10 mouse cellular contexts compared by ENCODE assay signal in genomic region chr15:78354958-78355357, GRCm38 (mm10). TPM values are rescaled to one million over a fixed set of nuclear protein-coding genes. Genes with fewer than 3 reads are reported as not detected.
A peak's percentile ranks its signal among the peaks of the same experiment; 100 is the strongest.
DNase-seq lines count a peak whose midpoint lies in the region; ATAC-seq and TF ChIP-seq lines count a peak whose summit lies in the region.
"Had no signal": no experiment of that assay in that cellular context is flagged by ENCODE, and none has a peak within 500 bp of the region (broad histone marks: within the 10 kb centered on the region; RNA-seq: fewer than 3 reads in every experiment).

No protein-coding gene starts in this region.

- H3K4me3 ChIP-seq in liver, embryonic 11.5 days (ENCODE audit: low read depth, low read length) = no peak overlapping the region
- no peak overlapping the region for H3K4me3 ChIP-seq in embryonic facial prominence, embryonic 11.5 days (ENCODE audit: low read depth, low read length)
- no peak overlapping the region for H3K4me3 ChIP-seq in stomach, postnatal 0 days (ENCODE audit: low read depth, low read length)
- H3K4me3 ChIP-seq: heart, embryonic 13.5 days; lung, embryonic 15.5 days had no signal

- ATAC-seq in liver, embryonic 11.5 days (replicated peaks; ENCODE audit: low FRiP score) = no peak
- ATAC-seq in embryonic facial prominence, embryonic 11.5 days (replicated peaks; ENCODE audit: insufficient number of reproducible peaks, low FRiP score, low TSS enrichment, low read depth) = no peak
- no peak for ATAC-seq in stomach, postnatal 0 days (ENCODE audit: low FRiP score, low TSS enrichment)

- H3K27ac ChIP-seq in liver, embryonic 11.5 days (ENCODE audit: low read depth, low read length) = no peak overlapping the region
- H3K27ac ChIP-seq in embryonic facial prominence, embryonic 11.5 days (replicated peaks; ENCODE audit: low read depth, low read length) = no peak overlapping the region
- no peak overlapping the region for H3K27ac ChIP-seq in stomach, postnatal 0 days (replicated peaks)
- H3K27ac ChIP-seq: heart, embryonic 13.5 days; lung, embryonic 15.5 days had no signal

- TF ChIP-seq EP300 in stomach, postnatal 0 days (optimal IDR thresholded peaks at IDR 0.05) = no peak

- H3K9ac ChIP-seq in liver, embryonic 11.5 days (ENCODE audit: low read depth, low read length) = no peak overlapping the region
- H3K9ac ChIP-seq in embryonic facial prominence, embryonic 11.5 days (replicated peaks; ENCODE audit: low read length) = no peak overlapping the region
- no peak overlapping the region for H3K9ac ChIP-seq in stomach, postnatal 0 days (ENCODE audit: low read length)
- H3K9ac ChIP-seq: heart, embryonic 13.5 days; lung, embryonic 15.5 days had no signal

- 0% methylated on average over 1 of the region's 1 CpGs for WGBS in liver, embryonic 11.5 days
- WGBS in embryonic facial prominence, embryonic 11.5 days = 0% methylated on average over 1 of the region's 1 CpGs
- 0% methylated on average over 1 of the region's 1 CpGs for WGBS in stomach, postnatal 0 days

- no peaks in the 10 kb centered on the region for H3K4me1 ChIP-seq in liver, embryonic 11.5 days (replicated peaks; ENCODE audit: control insufficient read depth, insufficient read depth, low read length)
- no peaks in the 10 kb centered on the region for H3K4me1 ChIP-seq in embryonic facial prominence, embryonic 11.5 days (ENCODE audit: control insufficient read depth, insufficient read depth, low read length)
- no peaks in the 10 kb centered on the region for H3K4me1 ChIP-seq in stomach, postnatal 0 days (replicated peaks; ENCODE audit: control insufficient read depth, insufficient read depth)
- H3K4me1 ChIP-seq: heart, embryonic 13.5 days had no signal

- H3K4me2 ChIP-seq in liver, embryonic 11.5 days = no peak overlapping the region
- H3K4me2 ChIP-seq in embryonic facial prominence, embryonic 11.5 days (ENCODE audit: low read depth, low read length) = no peak overlapping the region
- no peak overlapping the region for H3K4me2 ChIP-seq in stomach, postnatal 0 days (replicated peaks; ENCODE audit: low read depth)
- H3K4me2 ChIP-seq: heart, embryonic 13.5 days; lung, embryonic 15.5 days had no signal

- H3K27me3 ChIP-seq in liver, embryonic 11.5 days (replicated peaks; ENCODE audit: control insufficient read depth, insufficient read depth, low read length) = no peaks in the 10 kb centered on the region
- no peaks in the 10 kb centered on the region for H3K27me3 ChIP-seq in embryonic facial prominence, embryonic 11.5 days (ENCODE audit: control insufficient read depth, insufficient read depth, low read length)
- H3K27me3 ChIP-seq in stomach, postnatal 0 days (ENCODE audit: control insufficient read depth, insufficient read depth, low read length) = no peaks in the 10 kb centered on the region
- H3K27me3 ChIP-seq: lung, embryonic 15.5 days had no signal

- no peaks in the 10 kb centered on the region for H3K36me3 ChIP-seq in liver, embryonic 11.5 days (ENCODE audit: control insufficient read depth, insufficient read depth, low read length)
- H3K36me3 ChIP-seq in embryonic facial prominence, embryonic 11.5 days (replicated peaks; ENCODE audit: control insufficient read depth, insufficient read depth, low read depth, low read length) = no peaks in the 10 kb centered on the region
- H3K36me3 ChIP-seq in stomach, postnatal 0 days (ENCODE audit: control insufficient read depth, insufficient read depth, low read length) = no peaks in the 10 kb centered on the region
- H3K36me3 ChIP-seq: heart, embryonic 13.5 days; lung, embryonic 15.5 days had no signal

- TF ChIP-seq CTCF in stomach, postnatal 0 days (IDR thresholded peaks at IDR 0.05; ENCODE audit: low read depth) = peak; percentile 83

- H3K9me3 ChIP-seq in liver, embryonic 11.5 days (ENCODE audit: control insufficient read depth, low read length) = no peaks in the 10 kb centered on the region
- no peaks in the 10 kb centered on the region for H3K9me3 ChIP-seq in embryonic facial prominence, embryonic 11.5 days (replicated peaks; ENCODE audit: control insufficient read depth, low read length)
- H3K9me3 ChIP-seq in stomach, postnatal 0 days (ENCODE audit: control insufficient read depth, low read length) = no peaks in the 10 kb centered on the region
- H3K9me3 ChIP-seq: heart, embryonic 13.5 days; lung, embryonic 15.5 days had no signal

- DNase-seq in cerebellum, adult 8-10 months = peak; percentile 16
- no peak for DNase-seq in cerebellum, adult 11-12 months
- DNase-seq in liver = peak; percentile 38
- DNase-seq in liver, embryonic 11.5 days (ENCODE audit: low spot score) = no peak
- DNase-seq in adrenal gland, adult 2 months = peak; percentile 44
- peak; percentile 53 for DNase-seq in embryonic facial prominence, embryonic 11.5 days (ENCODE audit: low spot score)
- DNase-seq in lung, adult 18-20 months = peak; percentile 55 to 68
- DNase-seq in stomach, postnatal 0 days (ENCODE audit: low spot score) = peak; percentile 55

RNA-seq across cellular contexts. Expression of gene Csf2rb, which starts 29.4 kb away (rescaled TPM):
- 7.7 and 9.5 TPM in 2 replicates for polyA plus RNA-seq in liver, embryonic 11.5 days (2014; fragmentation: Nextera tagmentation; extraction: Ambion mirVana)
- total RNA-seq in adrenal gland, adult 2 months (2021) = 10 to 100 TPM in 1 of 2 experiments, 1 to 10 TPM in 1; 4.6 to 13.8 TPM
- 8.9 and 9.3 TPM in 2 replicates for polyA plus RNA-seq in adrenal gland, adult 2 months (2012; rRNA removed)
- 1.2 and 1.6 TPM in 2 replicates for polyA plus RNA-seq in embryonic facial prominence, embryonic 11.5 days (2014; fragmentation: Nextera tagmentation; extraction: Ambion mirVana)
- 0.99 and 1.0 TPM in 2 replicates for polyA plus RNA-seq in stomach, postnatal 0 days (2015; fragmentation: Nextera tagmentation; extraction: Ambion mirVana)

RNA-seq across cellular contexts. Expression of gene Tex33, which starts 40.8 kb away (rescaled TPM):
- not detected in 2 replicates for polyA plus RNA-seq in liver, embryonic 11.5 days (2014; fragmentation: Nextera tagmentation; extraction: Ambion mirVana)
- total RNA-seq in adrenal gland, adult 2 months (2021) = not detected
- polyA plus RNA-seq in adrenal gland, adult 2 months (2012; rRNA removed) = not detected in 2 replicates
- not detected in 2 replicates for polyA plus RNA-seq in embryonic facial prominence, embryonic 11.5 days (2014; fragmentation: Nextera tagmentation; extraction: Ambion mirVana)
- not detected in 2 replicates for polyA plus RNA-seq in stomach, postnatal 0 days (2015; fragmentation: Nextera tagmentation; extraction: Ambion mirVana)
- polyA plus RNA-seq: heart, embryonic 13.5 days; lung, embryonic 15.5 days had no signal

RNA-seq across cellular contexts. Expression of gene Csf2rb2, which starts 49.4 kb away (rescaled TPM):
- 1.5 and 1.8 TPM in 2 replicates for polyA plus RNA-seq in liver, embryonic 11.5 days (2014; fragmentation: Nextera tagmentation; extraction: Ambion mirVana)
- total RNA-seq in adrenal gland, adult 2 months (2021) = 1 to 10 TPM; 1.1 to 1.2 TPM
- polyA plus RNA-seq in adrenal gland, adult 2 months (2012; rRNA removed) = 1.2 and 2.2 TPM in 2 replicates
- polyA plus RNA-seq in embryonic facial prominence, embryonic 11.5 days (2014; fragmentation: Nextera tagmentation; extraction: Ambion mirVana) = 0.26 and 0.38 TPM in 2 replicates
- polyA plus RNA-seq in stomach, postnatal 0 days (2015; fragmentation: Nextera tagmentation; extraction: Ambion mirVana) = 0.17 and 0.24 TPM in 2 replicates

RNA-seq across cellular contexts. Expression of gene Tst, which starts 50.7 kb away (rescaled TPM):
- polyA plus RNA-seq in liver, embryonic 11.5 days (2014; fragmentation: Nextera tagmentation; extraction: Ambion mirVana) = 95.3 and 98.9 TPM in 2 replicates
- 100 to 1,000 TPM; 218 to 366 TPM for total RNA-seq in adrenal gland, adult 2 months (2021)
- 391 and 410 TPM in 2 replicates for polyA plus RNA-seq in adrenal gland, adult 2 months (2012; rRNA removed)
- 9.7 and 10.1 TPM in 2 replicates for polyA plus RNA-seq in embryonic facial prominence, embryonic 11.5 days (2014; fragmentation: Nextera tagmentation; extraction: Ambion mirVana)
- polyA plus RNA-seq in stomach, postnatal 0 days (2015; fragmentation: Nextera tagmentation; extraction: Ambion mirVana) = 153 and 177 TPM in 2 replicates

RNA-seq across cellular contexts. Expression of gene Mpst, which starts 51.3 kb away (rescaled TPM):
- 5.1 TPM in 2 replicates for polyA plus RNA-seq in liver, embryonic 11.5 days (2014; fragmentation: Nextera tagmentation; extraction: Ambion mirVana)
- total RNA-seq in adrenal gland, adult 2 months (2021) = 10 to 100 TPM; 59.0 to 63.2 TPM
- polyA plus RNA-seq in adrenal gland, adult 2 months (2012; rRNA removed) = 342 and 389 TPM in 2 replicates
- polyA plus RNA-seq in embryonic facial prominence, embryonic 11.5 days (2014; fragmentation: Nextera tagmentation; extraction: Ambion mirVana) = 2.3 and 2.5 TPM in 2 replicates
- 5.6 and 5.7 TPM in 2 replicates for polyA plus RNA-seq in stomach, postnatal 0 days (2015; fragmentation: Nextera tagmentation; extraction: Ambion mirVana)

Comparison
In these comparisons a context has a peak if more than half of its experiments do, and no peak if none do; other contexts are left out.
1. DNase-seq: peak in cerebellum, adult 8-10 months (single experiment), liver (single experiment), adrenal gland, adult 2 months (single experiment), embryonic facial prominence, embryonic 11.5 days (single experiment), lung, adult 18-20 months (2 of 2) and stomach, postnatal 0 days (single experiment); none in cerebellum, adult 11-12 months (single experiment) and liver, embryonic 11.5 days (single experiment).